Mouse (Mus musculus) lung, adult 2 months (tissue): Measurements from ENCODE around the gene Tnfrsf13c.

Experiments
- CTCF ChIP-seq: fragments of 200-500 bp; IDR thresholded peaks from 2 replicates; pipeline ENCODE4 v1.5.1; 2011; ENCODE audit warnings: mild to moderate bottlenecking, low read length, control low read depth; ENCODE audit not compliant: insufficient read depth
- POLR2A ChIP-seq: fragments of 200-500 bp; IDR thresholded peaks from 2 replicates; pipeline ENCODE4 v1.6.1; 2011; ENCODE audit warnings: low read depth, mild to moderate bottlenecking, control low read depth, low read length, borderline replicate concordance; ENCODE audit errors: extremely low read depth

DNA sequence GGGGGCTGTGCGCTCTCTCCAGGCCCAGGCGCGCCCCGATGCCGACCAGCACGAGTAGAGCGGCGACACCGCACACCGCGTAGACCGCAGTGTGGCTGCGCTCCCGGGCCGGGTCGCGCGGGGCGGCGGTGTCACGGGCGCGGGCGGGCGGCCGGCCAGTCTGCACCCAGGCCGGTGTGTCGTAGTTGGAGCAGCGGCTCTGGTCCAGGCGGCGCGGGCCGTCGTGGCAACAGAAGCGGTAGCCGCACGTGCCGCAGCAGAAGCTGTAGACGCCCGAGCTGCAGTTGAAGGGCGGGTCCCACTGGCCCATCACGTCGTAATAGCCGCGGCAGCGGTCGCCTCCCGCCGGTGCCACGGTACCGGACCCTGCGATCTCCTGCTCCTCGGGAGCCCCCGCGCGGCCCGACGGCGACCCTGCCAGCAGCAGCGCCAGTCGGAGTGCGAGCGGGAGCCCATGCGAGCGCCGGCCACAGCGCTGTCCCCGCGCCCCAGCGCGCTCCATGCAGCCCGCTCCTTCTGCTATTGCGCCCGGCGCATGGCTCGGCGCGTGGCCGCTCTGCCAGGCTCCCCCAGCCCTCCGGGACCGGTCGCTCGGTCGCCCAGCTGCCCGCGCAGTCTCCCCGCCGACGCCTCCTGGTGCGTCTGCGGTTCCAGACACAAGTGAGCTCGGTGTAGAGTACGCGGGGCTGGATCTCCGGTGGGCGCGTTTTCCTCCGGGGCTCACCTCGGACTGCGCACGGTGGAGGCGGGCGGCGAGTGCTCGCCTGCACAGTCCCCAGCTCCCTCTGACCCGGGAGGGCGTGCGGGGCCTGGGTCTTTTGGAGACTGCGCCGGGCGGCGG is 12.0 kb downstream of the Tnfrsf13c start:
- TF ChIP-seq CTCF (no peak), POLR2A (no peak)
